Mouse (Mus musculus): ENCODE data around the gene Cfd.

The Cfd gene

DNA sequence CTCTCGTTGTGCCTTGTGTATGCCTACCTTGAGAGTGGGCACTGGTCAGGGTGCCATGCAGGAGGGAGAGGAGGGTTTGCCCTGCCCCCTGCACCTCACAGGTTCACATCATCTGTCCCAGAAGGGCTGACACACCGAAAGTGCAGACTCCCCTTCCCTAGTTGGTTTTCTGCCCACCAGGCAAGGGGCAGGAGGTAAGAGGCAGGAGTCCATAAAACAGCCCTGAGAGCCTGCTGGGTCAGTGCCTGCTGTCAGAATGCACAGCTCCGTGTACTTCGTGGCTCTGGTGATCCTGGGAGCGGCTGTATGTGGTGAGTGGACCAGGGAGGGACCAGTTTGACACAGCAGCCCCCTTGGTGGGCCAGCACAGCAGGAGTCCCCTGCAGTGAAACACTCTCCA lies at the start of gene Cfd:
TSS of gene Cfd (plus strand) at position 184 of the 400 bp plus-strand sequence.
- no peak for DNase-seq (ENCODE audit: low spot score in 2 of 2)

DNA sequence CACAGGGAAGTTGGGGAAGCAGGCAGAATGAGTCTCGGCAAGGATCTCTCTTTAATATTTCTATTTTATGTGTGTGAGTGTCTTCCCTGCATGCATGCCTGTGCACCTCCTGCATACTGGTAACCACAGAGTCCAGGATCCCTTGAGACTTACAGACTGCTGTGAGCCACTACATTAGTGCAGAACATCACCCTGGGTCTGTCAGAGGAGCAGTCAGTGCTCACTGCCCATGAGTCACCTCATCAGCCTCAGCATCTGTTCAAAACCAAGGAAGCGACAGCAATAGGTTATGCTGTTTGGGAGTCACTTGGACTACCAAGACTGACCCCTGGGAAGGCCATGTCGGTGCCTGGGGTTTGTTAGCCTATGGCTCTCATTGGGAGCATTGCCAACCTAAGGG lies 48.3 kb upstream of the Cfd start:
- DNase-seq (ENCODE audit: low spot score in 2 of 2) = no peak

DNA sequence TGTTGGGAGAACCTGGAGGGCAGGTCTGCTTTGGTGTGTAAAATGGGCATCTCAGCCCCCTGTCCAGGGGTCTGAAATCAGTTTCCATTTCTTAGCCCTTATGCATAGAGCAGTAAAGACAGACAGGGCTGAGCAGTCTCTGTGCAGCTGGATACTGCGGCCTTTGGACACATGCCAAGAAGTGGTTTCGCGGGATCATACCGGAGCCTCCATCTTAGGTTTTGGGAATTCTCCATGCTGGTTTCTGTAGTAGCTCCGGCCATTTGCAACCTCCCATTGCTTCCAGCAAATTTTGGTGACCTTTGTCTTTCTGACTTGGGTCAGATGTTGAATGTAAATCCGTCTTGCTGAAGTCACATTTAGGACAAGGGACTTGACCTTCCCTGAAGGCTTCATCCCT lies 47.2 kb upstream of the Cfd start:
- no peak for DNase-seq (ENCODE audit: low spot score in 2 of 2)

DNA sequence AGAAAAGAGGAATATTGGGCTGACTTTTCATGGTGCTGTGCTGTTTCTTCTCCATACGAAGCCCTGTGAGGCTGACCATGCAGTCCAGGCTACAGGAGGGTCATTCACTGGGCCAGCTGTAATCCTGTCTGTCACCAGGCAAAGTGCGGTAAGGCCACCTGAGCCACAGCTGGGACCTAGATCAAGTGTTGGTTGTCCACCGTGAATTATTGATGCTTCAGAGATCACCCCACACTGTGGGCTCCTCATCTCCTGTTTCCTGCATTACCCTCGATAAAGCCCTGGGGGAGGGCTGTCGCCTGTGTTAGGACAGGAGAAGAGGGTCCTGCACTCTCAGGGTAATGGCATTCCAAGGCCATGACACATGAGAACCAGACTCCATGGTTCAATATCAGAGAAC lies 44.1 kb upstream of the Cfd start:
- no peak for DNase-seq (ENCODE audit: low spot score in 2 of 2)

DNA sequence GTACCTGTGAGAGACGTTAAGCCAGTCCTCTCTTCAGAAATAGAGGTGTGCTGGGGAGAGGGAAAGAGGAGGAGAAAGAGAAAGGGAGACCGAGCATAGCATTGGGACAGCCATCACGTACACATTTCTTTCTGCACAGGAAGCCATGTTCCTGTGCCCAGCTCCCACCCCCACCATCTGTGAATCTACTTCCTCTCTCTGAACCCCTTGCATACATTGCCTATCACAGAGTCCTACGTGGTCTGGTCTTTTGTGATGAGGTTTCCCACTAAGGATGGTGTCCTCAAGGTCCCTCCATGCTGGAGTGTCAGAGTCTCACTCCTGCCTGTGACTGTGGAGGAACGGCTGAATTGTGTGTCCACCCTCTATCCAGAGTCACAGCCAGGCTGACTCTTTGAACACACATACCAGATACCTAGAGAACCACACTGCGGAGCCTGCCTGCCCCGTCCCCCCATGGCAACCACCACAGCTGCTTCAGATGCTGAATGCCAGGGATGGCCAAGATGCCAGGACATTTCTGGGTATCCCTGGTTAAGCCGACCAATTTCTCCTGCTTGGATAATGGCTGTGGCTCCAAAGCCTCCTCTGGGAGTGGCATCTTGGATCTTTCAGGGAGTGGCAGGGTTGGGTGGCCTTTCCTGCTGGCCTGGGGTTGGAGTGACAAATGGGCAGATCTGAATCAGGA lies 40.6 kb upstream of the Cfd start:
- DNase-seq (ENCODE audit: low spot score in 2 of 2) = no peak

DNA sequence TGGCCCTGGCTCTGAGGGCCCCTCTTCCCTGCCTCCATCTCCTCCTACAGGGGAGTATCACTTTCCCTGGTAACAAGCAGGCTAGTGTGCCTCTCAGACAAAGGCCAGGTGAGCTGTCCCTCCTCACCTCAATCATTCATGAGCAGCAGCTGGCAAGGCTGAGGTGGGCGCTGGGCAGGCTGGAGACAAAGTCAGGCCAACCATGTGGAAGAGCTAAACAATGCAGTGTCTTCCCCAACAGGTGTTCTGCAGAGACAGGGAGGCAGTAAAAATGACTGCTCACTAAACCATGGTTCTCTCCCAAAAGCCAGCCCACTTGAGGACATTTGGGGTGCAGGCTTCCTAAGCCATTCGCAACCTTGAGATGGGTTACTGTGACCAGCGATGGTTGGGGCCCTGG lies 39.0 kb upstream of the Cfd start:
- no peak for DNase-seq (ENCODE audit: low spot score in 2 of 2)

DNA sequence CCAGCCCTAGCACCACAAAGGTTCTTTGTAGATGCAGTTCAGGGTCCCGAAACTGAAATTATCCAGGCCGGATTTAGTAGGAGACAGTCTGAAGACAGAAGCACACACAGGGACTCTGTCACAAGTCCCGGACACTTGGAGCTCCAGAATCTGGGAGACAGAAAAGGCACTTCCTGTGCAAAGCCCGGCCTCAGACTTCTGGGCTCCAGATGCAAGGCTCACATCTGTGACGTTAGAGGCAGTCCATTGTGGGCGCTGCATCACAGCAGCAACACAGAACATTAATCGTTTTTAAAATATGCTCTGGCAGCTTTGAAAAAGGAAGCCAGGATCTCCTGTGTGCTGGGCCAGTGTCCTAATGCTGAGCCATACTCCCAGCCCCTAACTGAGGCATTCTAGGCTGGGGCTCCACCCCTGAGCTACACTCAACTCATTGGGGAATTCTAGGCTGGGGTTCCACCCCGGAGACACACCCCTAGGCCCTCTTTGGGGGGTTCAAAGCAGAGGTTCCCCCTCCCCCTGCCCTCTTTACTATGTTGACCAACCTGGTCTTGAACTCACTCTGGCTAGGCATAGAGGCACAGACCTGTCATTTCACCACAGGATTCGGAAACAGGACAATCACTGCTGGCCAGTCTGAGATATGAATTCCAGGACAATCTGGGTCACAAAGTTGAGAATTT lies 38.4 kb upstream of the Cfd start:
- DNase-seq (ENCODE audit: low spot score in 2 of 2) = no peak

DNA sequence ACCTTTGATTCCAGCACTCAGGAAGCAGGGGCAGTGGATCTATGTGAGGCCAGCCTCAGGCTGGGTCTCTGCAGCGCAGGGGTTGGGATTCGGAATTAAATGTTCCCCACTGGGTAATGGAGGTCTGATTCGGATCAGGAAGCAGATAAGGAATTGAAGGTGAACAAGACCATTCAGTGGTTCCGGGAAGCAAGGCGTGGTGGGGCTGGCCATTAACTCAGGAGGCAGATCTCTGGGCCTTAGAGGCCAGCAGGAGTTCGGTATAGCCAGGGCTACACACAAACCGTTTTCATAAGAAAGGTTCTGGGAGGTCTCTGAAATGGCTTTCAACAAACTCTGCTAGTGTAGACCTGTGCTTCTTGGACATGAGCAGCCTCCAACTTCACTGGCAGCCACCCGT lies 37.8 kb upstream of the Cfd start:
- no peak for DNase-seq (ENCODE audit: low spot score in 2 of 2)

DNA sequence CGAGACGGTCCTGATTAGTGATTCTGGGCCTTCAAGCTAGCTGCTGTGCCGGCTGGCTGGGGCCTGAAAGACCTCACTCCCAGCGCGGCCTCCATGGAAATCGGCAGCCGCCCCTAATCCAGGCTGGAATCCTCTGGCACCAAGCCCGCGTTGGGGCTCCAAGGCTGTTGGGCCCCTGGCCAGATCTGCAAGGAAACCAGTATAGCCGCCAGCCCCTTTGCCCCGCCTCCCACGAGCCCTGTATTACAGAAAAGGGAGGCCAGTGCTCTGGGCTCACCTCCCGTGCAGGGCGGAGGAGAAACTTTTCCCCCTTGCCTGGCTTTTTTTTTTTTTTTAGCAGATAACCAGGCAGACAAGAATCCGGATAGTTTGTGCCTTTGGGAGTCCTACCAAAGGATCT lies 37.3 kb upstream of the Cfd start:
- peak; percentile 79 to 85 for DNase-seq (ENCODE audit: low spot score in 2 of 2)

DNA sequence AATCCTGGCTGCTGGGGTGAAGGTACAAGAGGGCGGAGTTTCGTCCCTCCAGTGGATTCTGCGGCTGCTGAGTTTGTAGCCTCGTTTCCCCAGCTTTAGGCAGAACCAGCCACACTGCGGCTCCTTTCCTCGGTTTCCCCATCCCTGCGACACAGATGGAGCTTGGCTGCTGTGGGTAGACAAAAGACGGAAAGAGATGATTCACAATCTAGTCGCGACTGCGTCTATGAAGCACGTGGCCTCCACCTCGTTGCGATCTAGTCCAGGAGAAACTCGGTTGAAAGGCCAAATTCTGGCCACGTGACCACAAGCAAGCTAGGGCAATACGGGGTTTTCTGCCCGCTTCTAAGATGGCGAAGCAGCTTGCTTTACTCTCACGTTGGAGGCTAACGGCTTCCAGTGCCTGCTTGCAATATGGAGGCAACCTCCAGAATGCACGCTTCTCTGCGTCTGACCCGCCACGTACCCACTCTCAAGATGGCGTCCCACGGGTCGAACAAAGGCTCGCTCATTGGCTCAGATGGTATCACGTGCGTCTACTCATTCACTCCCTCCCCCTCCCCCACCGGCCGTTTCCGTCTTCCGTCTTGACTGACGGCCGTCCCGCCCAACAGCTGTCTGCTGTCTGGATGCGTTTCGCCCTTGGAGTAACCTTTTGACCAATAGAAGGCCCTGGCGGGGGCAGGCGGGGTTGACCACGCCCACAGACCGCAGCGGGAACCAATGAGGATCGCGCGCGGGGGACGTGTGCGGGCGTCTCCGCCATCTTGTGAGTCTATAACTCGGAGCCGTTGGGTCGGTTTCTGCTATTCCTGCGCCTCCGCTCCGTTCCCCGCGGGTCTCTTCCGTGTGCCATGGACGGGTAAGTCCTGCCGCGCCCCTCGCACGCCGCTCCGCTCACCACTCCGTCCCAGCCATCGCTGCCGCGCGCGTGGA lies 36.5 kb upstream of the Cfd start, which contains the start of gene Ptbp1:
TSS of gene Ptbp1 (plus strand) at position 568 of the 936 bp plus-strand sequence.
- DNase-seq (ENCODE audit: low spot score in 2 of 2) = peak; percentile 99 to 100

DNA sequence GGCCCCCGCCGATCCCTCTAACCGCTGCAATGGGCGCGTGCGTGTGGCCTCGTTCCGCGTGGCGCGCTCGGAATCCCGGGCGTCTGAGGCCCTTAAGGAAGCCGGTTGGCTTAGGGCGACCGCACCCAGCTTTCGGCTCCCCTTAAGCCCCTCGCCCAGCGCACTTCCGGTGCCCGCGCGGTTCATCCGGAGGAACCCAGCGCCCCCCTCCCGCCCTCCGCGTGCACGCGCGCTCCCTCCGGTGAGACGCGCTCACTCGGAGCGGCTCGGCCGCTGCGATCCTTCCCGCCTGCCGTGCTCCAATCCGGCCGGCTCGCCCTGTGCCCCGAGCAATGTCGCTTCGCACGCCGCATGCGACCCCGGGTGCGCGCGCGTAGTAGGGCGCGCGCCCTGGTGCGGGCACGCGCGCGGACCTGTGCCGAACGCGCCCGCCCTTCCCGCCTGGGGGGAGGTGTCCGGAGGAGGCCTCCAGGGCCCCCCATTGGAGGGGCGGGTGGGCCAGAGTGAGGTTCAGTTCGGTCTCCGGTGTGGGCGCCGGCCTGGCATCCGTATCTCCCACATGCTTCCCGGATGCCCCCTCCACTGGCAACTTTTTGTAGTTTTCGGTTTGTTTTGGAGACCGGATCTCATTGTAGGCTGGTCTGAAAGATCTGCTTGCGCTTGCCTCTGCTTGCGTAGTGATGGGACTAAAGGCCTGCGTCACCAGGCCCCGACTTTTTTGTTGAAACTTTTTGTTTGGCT lies 35.7 kb upstream of the Cfd start:
- no peak for DNase-seq (ENCODE audit: low spot score in 2 of 2)

DNA sequence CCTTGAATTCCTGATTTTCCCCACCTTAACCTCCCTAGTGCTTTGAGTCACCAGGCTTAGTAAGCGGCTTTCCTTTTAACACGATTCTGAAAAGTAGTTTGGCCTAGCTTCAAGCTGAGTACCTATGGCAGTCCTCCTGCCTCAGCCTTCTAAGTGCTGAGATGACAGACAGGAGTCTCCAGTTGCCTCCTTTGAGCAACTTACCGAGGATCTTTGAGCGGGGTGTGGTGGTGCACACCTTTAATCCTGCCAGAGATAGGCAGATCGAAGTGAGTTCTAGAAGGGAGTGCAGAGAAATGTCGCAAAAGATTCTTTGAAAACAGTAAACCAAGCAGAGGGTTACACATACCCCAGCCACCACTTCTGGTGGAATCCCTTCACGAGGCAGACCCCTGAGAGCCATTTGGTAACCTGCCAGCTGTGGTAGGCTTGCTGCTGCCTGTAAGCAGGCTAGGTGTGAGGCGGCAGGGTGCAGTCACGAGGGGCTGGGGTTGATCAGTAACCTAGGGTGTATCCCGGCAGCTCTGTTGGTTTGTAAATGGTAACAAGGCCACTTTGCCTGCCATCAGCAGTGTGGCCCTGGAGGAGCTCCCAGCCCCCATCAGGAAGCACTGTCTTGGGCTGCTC lies 35.0 kb upstream of the Cfd start:
- no peak for DNase-seq (ENCODE audit: low spot score in 2 of 2)

DNA sequence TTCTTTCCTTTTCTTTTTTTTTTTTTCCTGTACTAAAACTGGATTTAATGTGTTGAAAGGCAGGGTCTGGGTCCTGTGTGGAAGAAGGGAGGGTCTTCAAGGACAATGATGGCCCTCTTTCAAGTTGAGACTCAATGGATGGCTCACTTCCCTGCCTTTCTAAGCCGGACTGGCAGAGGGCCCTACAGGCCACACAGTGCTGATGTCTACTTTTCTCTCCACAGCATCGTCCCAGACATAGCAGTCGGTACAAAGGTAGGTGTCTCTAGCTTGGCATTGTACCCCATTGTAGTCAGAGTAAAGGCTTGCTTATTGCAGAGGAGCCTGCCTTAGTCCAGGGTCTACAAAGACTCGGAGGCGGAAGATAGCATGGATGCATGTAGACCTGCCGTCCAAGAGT lies 34.4 kb upstream of the Cfd start:
- no peak for DNase-seq (ENCODE audit: low spot score in 2 of 2)

DNA sequence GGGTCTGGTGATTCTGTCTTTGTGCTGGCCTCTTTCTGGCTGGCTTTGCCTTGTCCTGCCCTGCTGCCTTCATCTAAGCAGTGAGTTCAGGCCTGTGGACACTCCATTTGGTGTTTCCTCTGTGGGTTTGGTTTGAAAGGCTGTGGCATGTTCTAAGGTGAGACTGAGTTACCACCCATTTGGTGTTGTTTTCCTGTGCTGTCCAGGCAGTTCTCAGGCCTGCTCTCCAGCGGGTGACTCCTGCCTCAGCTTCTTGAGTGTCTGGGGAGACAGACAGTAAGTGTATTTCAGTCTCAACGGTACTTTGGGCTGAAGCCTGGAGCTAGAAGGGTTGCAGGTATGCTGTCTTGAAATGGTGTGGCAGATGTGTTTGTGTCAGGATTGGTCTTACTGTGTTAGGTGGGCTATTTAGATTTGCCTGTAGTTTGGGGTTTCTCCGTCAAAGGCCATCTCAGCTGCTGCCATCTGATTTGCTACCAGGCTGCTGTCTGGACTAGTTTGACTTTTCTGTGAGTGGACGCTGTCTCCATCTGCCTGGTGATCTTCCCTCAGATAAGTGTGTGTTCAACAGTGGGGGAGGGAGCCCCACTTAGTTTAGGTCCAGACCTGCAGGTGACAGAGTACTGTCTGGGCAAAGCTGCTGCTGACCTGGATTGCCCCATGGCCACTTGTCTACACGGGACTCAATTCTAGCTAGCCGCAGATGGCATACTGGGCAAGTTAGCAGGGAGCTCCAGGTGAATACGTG lies 33.8 kb upstream of the Cfd start:
- no peak for DNase-seq (ENCODE audit: low spot score in 2 of 2)

DNA sequence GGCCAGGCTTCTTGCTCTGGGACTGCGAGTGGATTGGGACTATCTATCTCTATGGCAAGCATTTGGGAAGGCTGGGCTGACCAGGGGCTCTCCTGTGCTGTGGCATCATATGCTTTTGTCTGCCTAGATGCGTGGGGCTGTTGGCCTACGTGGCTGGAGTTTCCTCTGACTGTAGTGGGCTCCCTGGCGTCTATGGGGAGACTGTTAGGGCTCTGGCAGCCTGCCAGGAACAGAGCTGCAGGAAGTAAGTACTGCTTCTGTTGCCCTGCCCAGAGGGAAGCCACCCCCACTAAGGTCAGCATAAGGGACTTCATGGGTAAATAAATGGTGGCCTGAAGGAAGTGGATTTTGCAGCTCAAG lies 33.2 kb upstream of the Cfd start:
- peak in 1 of 2 experiments; percentile 53 for DNase-seq (ENCODE audit: low spot score in 2 of 2)

DNA sequence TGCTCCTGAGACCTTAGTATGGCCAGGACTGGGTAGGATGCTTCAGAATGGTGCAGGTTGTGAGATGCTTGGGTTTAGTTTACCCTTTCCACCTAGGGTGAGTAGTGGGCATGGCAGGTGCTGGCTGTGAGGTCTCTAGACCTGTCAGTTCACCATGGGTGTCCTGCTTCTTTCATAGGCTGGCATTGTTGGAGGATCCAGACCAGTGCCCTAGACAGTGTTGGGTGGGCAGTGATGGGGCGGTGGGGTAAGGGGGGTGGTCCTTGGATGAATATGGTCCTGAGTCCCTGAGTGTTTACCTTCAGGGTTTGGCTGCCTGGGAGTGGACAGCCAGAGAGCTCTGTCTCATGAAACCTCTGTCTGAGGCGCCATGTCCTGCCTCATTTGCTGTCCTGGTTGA lies 32.8 kb upstream of the Cfd start:
- no peak for DNase-seq (ENCODE audit: low spot score in 2 of 2)

DNA sequence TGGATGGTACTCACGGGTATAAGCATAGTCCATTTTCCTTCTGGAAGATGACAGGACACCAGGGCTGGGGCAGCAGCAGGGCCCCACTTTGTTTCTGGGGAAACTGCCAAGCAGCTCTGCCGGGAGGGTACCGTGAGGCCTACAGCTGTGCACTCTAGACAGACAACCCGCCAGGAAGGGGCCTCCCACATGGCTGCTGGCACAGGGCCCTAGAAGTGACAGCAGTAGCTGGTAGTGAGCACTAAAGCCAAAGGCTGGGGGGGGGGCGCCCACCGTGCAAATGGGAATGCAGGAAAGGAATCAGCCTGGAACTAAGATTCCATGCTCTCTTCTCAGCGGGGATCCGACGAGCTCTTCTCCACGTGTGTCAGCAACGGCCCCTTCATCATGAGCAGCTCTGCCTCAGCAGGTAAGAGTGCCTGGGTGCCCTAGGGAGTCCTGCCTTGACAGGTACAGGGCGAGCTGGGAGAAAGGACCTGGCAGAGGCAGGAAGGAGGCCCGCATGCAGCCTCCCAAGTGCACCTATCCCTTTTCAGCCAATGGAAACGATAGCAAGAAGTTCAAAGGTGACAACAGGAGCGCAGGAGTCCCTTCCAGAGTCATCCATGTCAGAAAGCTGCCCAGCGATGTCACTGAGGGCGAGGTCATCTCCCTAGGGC lies 32.1 kb upstream of the Cfd start:
- DNase-seq (ENCODE audit: low spot score in 2 of 2) = peak; percentile 61 to 73

DNA sequence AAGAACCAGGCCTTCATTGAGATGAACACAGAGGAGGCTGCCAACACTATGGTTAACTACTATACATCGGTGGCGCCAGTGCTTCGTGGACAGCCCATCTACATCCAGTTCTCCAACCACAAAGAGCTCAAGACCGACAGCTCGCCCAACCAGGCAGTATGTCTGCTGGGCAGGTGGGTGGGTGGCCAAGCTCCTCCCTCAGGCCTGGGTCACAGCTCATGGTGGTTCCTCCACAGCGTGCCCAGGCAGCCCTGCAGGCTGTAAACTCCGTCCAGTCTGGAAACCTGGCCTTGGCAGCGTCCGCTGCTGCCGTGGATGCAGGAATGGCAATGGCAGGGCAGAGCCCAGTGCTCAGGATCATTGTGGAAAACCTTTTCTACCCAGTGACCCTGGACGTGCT lies 31.5 kb upstream of the Cfd start:
- DNase-seq (ENCODE audit: low spot score in 2 of 2) = no peak

DNA sequence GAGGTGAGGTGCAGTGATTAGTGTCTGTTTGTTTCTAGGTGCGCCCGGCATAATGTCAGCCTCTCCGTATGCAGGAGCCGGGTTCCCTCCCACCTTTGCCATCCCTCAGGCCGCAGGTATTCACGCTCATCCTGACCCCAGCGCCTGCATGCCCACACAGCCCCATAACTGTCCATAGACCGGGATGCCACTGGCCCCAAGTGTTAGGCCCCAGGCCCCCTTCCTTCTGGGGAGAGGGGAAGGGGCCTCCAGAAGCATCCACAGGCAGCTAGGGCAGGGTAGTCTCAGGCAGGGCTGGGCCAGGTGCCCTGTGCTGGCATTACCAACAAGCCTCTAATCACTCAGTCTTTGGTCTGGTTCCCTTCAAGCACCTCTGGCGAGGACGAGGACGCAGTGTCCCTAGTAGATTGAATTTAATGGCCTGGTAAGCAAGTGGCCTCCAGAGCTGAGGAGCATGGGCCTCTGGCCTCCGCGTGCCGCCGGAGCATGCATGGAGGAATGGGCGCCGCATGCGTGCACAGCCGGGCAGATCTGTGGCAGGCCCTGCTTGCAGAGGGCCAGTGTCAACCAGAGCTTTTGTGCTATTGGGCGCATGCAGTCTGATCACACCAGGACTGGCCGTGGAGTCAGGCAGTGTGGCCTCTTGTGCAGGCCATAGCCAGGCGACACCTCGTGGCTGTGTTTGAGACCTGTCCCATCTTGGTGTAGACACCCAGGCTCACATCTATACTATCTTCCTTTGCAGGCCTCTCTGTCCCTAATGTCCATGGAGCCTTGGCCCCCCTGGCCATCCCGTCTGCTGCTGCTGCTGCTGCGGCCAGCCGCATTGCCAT lies 30.4 kb upstream of the Cfd start:
- no peak for DNase-seq (ENCODE audit: low spot score in 2 of 2)
